Mouse (Mus musculus) CD4-positive naive resting alpha-beta T cell, adult 57 days (primary cell): ENCODE results near the gene Slc27a5. TPM values are rescaled to one million over a fixed set of nuclear protein-coding genes. Genes with fewer than 3 reads are reported as not detected.

Source experiments
- total RNA-seq: library from RNA; stranded (reverse); gene quantifications from one replicate; pipeline ENCODE4 v1.2.4, GENCODE M21; 2023

The Slc27a5 gene
- 0.41 TPM for total RNA-seq

DNA sequence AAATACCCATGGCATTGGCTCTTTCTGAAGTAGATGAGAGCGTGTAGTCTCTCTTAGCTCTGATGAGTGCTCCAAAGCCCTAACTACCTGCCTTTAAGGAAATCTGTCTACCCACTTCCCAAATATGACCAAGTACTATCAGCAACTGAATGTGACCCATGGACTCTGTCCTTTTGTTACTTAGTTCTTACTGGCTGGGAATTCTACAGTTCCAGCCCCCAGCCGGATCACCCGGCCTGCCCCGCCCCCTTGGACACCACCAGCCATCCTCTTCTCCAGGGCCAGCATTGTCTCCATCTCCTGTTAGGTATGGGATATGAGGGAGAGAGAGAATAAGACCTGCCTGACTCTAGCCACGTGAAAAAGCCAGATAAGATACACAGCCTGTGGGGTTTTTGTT lies at the start of gene Slc27a5:
Gene Slc27a5 (minus strand): TSS at position 140 of the 400 bp plus-strand sequence.

GRCm38 (mm10) chr7:13037901-13038555 lies 40.0 kb upstream of the Slc27a5 start, which contains the start of gene Ube2m:
Gene Ube2m (minus strand): TSS chr7:13038275.

GRCm38 (mm10) chr7:13034148-13034977 lies 36.4 kb upstream of the Slc27a5 start, which contains the start of gene Chmp2a:
Gene Chmp2a (minus strand): TSS chr7:13034807.

DNA sequence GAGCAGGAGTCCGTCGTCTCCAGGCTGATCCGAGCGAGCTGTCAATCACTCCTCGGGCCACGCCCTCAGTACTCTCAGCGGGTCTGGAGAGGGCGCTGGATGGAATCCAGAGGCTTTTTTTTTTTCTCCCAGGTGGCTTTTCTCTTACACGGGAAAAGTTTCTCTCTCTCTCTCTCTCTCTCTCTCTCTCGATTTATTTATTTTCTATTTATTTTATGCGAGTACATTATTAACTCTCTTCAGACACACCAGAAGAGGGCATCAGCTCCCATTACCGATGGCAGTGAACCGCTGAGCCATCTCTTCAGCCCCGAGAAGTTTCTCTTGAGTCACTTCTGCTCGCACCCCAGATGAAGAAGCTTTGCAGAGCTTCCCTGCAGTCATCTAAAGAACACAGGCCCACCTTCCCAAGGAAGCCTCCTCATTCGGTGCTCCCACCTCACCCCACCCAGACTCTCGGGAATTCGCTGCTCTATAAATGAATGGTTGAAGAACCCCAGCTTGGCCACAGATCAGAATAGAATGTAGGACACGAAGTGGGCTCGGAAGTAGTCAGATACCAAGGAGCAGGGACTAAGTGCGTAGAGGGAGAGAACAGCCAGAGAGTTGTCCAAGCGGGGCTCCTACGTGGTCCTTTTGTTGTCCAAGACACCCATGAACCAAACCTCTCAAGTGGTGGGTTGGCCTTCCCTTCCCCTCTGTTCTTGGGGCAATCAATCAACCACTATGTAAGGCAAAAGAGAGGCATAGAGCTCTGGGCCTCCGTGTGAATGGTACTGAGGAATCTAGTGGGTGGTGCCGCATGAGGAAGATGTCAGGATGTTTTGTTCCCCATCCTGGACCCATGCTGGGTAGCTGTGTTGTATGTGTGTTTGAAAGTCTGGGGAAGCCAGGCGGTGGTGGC lies 12.3 kb upstream of the Slc27a5 start, which contains the start of gene Zbtb45:
Gene Zbtb45 (minus strand): TSS at position 30 of the 904 bp plus-strand sequence.

GRCm38 (mm10) chr7:12998851-12999250 lies 859 bp upstream of the Slc27a5 start, which contains the start of gene Trim28:
Gene Trim28 (plus strand): TSS chr7:12999114.

GRCm38 (mm10) chr7:12977682-12978389 lies 20.2 kb downstream of the Slc27a5 start, which contains the start of gene Zfp446:
Gene Zfp446 (plus strand): TSS chr7:12977848.

DNA sequence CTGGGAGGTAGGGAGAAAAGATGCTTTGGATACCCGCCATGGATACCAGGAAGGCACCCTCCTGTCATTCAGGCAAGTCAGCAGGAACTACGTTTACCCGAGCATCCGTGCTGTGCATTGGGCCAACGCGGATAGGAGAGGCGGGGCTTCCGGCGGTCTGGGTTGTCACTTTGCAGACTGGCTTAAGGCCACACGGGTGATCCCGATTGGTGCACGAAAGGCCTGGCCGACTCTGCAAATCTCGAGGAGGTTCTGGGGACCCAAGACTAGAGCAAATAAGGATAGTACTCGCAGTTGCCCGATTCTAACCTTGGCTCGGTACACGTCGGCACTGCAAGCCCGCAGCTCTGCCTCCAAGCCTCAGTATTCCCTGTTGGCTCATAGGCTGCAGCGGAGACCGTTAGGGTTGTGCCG lies 32.3 kb downstream of the Slc27a5 start, which contains the start of gene Zfp324:
Gene Zfp324 (plus strand): TSS at position 161 of the 414 bp plus-strand sequence.

Other genes with a start within 250 kb of the Slc27a5 start
- gene Zscan18, start 194.6 kb downstream of the Slc27a5 start, total RNA-seq, result 18.7 TPM
- gene Zfp329, start 179.3 kb downstream of the Slc27a5 start, total RNA-seq, result 14.3 TPM
- gene Zfp110, start 163.4 kb downstream of the Slc27a5 start, total RNA-seq, result 94.9 TPM
- gene Zfp128, start 117.0 kb downstream of the Slc27a5 start, total RNA-seq, result 1.8 TPM
- 10.0 TPM for gene Zscan22, start 100.4 kb downstream of the Slc27a5 start, total RNA-seq
- gene Rps5, start 75.9 kb downstream of the Slc27a5 start, total RNA-seq, result 2,861 TPM
- gene Rnf225, start 70.8 kb downstream of the Slc27a5 start, total RNA-seq, result 1.0 TPM
- gene Zfp324, start 32.4 kb downstream of the Slc27a5 start, total RNA-seq, result 3.5 TPM
- 9.0 TPM for gene Zfp446, start 20.3 kb downstream of the Slc27a5 start, total RNA-seq
- gene Trim28, start 922 bp upstream of the Slc27a5 start, total RNA-seq, result 405 TPM
- 17.4 TPM for gene Zbtb45, start 11.8 kb upstream of the Slc27a5 start, total RNA-seq
- 106 TPM for gene Chmp2a, start 36.6 kb upstream of the Slc27a5 start, total RNA-seq
- 84.1 TPM for gene Ube2m, start 40.1 kb upstream of the Slc27a5 start, total RNA-seq
- 0.44 TPM for gene Mzf1, start 56.6 kb upstream of the Slc27a5 start, total RNA-seq
- not detected for gene Vmn1r85, start 97.0 kb upstream of the Slc27a5 start, total RNA-seq
- gene Vmn1r86, start 121.7 kb upstream of the Slc27a5 start, total RNA-seq, result not detected
- gene Vmn1r87, start 142.0 kb upstream of the Slc27a5 start, total RNA-seq, result not detected
- 0.15 TPM for gene Vmn1r88, start 161.4 kb upstream of the Slc27a5 start, total RNA-seq
- gene Vmn1r89, start 214.8 kb upstream of the Slc27a5 start, total RNA-seq, result not detected